Mouse (Mus musculus) embryonic fibroblast, embryonic 13.5 days (primary cell): ENCODE data around the gene Rnf181.

Source experiments
- CTCF ChIP-seq: IDR thresholded peaks from 2 replicates; pipeline ENCODE4 v1.5.1; 2011; ENCODE audit warnings: mild to moderate bottlenecking, control low read depth, low read length, moderate library complexity, borderline replicate concordance; ENCODE audit not compliant: insufficient read depth
- POLR2A ChIP-seq: IDR thresholded peaks from 2 replicates; pipeline ENCODE4 v1.6.1; 2011; ENCODE audit warnings: low read depth, mild to moderate bottlenecking, control low read depth, low read length, moderate library complexity

DNA sequence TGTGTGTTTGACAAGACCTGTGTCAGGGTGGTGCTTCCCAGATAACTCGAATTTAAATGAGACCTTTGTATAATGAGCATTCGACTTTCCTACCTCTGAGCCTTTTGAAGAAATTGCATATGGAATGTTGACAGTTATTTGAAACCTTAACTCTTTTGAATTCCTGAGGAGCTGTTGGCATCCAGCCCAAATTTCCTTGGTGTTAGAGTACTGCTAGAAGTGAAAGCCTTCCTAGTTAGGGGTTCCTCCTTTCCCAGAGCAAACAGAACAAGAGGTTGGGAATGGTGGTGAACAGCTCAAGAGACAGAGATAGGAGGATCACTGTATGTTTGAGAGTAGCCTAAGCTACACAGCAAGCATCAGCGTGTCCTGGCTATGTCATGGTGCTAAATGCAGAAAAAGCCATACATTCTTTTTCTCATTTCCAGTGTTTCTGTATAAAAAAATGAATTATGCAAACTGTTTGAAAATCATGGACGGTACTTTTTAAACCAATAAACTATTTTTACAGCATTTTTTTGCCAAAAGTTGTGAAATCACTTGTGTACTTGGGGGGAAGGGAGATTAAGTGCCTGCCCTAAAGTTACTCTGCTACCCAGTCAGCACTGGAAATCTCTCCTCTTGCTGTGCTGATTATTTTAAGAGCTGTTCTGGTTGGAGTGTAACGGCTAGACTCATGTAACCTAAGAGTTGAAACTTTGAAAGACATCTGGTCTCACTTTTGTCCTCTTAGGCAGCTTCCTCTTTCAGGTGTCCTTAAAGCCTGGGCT, 13.9 kb downstream of the Rnf181 start:
- no peak for TF ChIP-seq CTCF
- TF ChIP-seq POLR2A, result no peak
